Mouse (Mus musculus): ENCODE measurements around the gene Slc16a9.

- TF ChIP-seq POLR2A (IDR thresholded peaks at IDR 0.05; ENCODE audit: borderline replicate concordance, control insufficient read depth, low read depth, low read length) (no peak), CTCF (IDR thresholded peaks at IDR 0.05; ENCODE audit: control insufficient read depth, insufficient read depth, low read length) (no peak)
Observed at GRCm38 (mm10) chr10:70263681-70264189, 18.8 kb downstream of the Slc16a9 start.
